Mouse (Mus musculus) CH12.LX (cell line): ENCODE data around the gene Polr3b.

Experiments
- CTCF ChIP-seq, 2 experiments: IDR thresholded peaks in 1 of 2; conservative IDR thresholded peaks in 1 of 2; 2 replicates each; pipeline ENCODE4 v1.5.1; 2011 to 2012; ENCODE audit warnings: low read depth in 2 of 2, low read length in 2 of 2, improper control_type of control experiment in 1 of 2, inconsistent platforms in 1 of 2, mild to moderate bottlenecking in 1 of 2, moderate library complexity in 1 of 2
- ETS1 ChIP-seq: conservative IDR thresholded peaks from 2 replicates; pipeline ENCODE4 v1.6.1; 2012; ENCODE audit warnings: low read depth, mild to moderate bottlenecking, inconsistent platforms, low read length, improper control_type of control experiment, moderate library complexity
- MAZ ChIP-seq: IDR thresholded peaks from 2 replicates; pipeline ENCODE4 v1.6.1; 2012; ENCODE audit warnings: low read depth, mild to moderate bottlenecking, inconsistent platforms, low read length, improper control_type of control experiment, moderate library complexity
- NELFE ChIP-seq: IDR thresholded peaks from 2 replicates; pipeline ENCODE4 v1.6.1; 2011; ENCODE audit warnings: low read depth, low read length, improper control_type of control experiment
- RAD21 ChIP-seq: IDR thresholded peaks from 2 replicates; pipeline ENCODE4 v1.6.1; 2011; ENCODE audit warnings: low read depth, mild to moderate bottlenecking, low read length, improper control_type of control experiment, moderate library complexity
- TCF12 ChIP-seq: IDR thresholded peaks from 2 replicates; pipeline ENCODE4 v1.6.1; 2014; ENCODE audit warnings: low read depth, mild to moderate bottlenecking, inconsistent platforms, low read length, improper control_type of control experiment
- UBTF ChIP-seq: IDR thresholded peaks from 2 replicates; pipeline ENCODE4 v1.6.1; 2012; ENCODE audit warnings: low read depth, mild to moderate bottlenecking, inconsistent platforms, low read length, improper control_type of control experiment, moderate library complexity
- USF1 ChIP-seq: IDR thresholded peaks from 2 replicates; pipeline ENCODE4 v1.6.1; 2014; ENCODE audit warnings: low read depth, mild to moderate bottlenecking, inconsistent platforms, low read length, improper control_type of control experiment
- ZKSCAN1 ChIP-seq: IDR thresholded peaks from 2 replicates; pipeline ENCODE4 v1.6.1; 2012; ENCODE audit warnings: low read depth, inconsistent platforms, low read length, improper control_type of control experiment, borderline replicate concordance
- ZMIZ1 ChIP-seq: IDR thresholded peaks from 2 replicates; pipeline ENCODE4 v1.6.1; 2012; ENCODE audit warnings: low read depth, mild to moderate bottlenecking, inconsistent platforms, low read length, improper control_type of control experiment

- TF ChIP-seq USF1 (no peak), ZMIZ1 (no peak), CTCF (conservative IDR thresholded peaks at IDR 0.05 in 1 of 2, IDR thresholded peaks at IDR 0.05 in 1 of 2; ENCODE audit: low read depth in 2 of 2, low read length in 2 of 2) (no peak), NELFE (no peak), UBTF (no peak), MAZ (no peak), TCF12 (no peak), ZKSCAN1 (no peak), RAD21 (no peak), ETS1 (no peak)
Measured at GRCm38 (mm10) chr10:84756435-84757095, 134.5 kb downstream of the Polr3b start.
